Mouse (Mus musculus) kidney, embryonic 15.5 days (tissue): ENCODE measurements around the gene Kcnip1. TPM values are rescaled to one million over a fixed set of nuclear protein-coding genes. Genes with fewer than 3 reads are reported as not detected.

Experiments
- ATAC-seq: fragments of 200-750 bp; cut with Nextera tagmentation; replicated peaks from 2 replicates; pipeline ENCODE4 v1.8.0; 2017; ENCODE audit warnings: moderate TSS enrichment; ENCODE audit not compliant: low FRiP score
- H3K27ac ChIP-seq: fragments of 300-500 bp; sonication (generic); 2 replicates; pipeline ENCODE4 v1.5.1; 2015; ENCODE audit warnings: mild to moderate bottlenecking, inconsistent platforms
- H3K27me3 ChIP-seq: fragments of 300-500 bp; sonication (generic); 2 replicates; pipeline ENCODE4 v1.6.1; 2015; ENCODE audit warnings: inconsistent platforms
- H3K36me3 ChIP-seq: fragments of 300-500 bp; sonication (generic); 2 replicates; pipeline ENCODE4 v1.6.1; 2015; ENCODE audit warnings: inconsistent platforms
- H3K4me1 ChIP-seq: fragments of 300-500 bp; sonication (generic); 2 replicates; pipeline ENCODE4 v1.6.1; 2015; ENCODE audit warnings: inconsistent platforms
- H3K4me2 ChIP-seq: fragments of 300-500 bp; sonication (generic); 2 replicates; pipeline ENCODE4 v1.6.1; 2015; ENCODE audit warnings: moderate library complexity, mild to moderate bottlenecking, inconsistent platforms
- H3K4me3 ChIP-seq: fragments of 300-500 bp; sonication (generic); replicated peaks from 2 replicates; pipeline ENCODE4 v1.5.1; 2015; ENCODE audit warnings: mild to moderate bottlenecking, inconsistent platforms
- H3K9ac ChIP-seq: fragments of 300-500 bp; sonication (generic); 2 replicates; pipeline ENCODE4 v1.6.1; 2015; ENCODE audit warnings: mild to moderate bottlenecking, inconsistent platforms
- H3K9me3 ChIP-seq: fragments of 300-500 bp; sonication (generic); replicated peaks from 2 replicates; pipeline ENCODE4 v1.6.1; 2016; ENCODE audit warnings: inconsistent platforms
- WGBS: fragments of 180-500 bp; shearing (Covaris S2); methylation state at CpG from one replicate; pipeline ENCODE4 v1.1.7; 2015; ENCODE audit warnings: mixed read lengths; 5-methylcytosine and 5-hydroxymethylcytosine counted together
- polyA plus RNA-seq: library from polyadenylated mRNA; unstranded; fragments of >200 nt; fragmentation: Nextera tagmentation; extraction: Ambion mirVana; gene quantifications from 2 replicates; pipeline ENCODE4 v1.2.1, GENCODE M21; 2015

Gene Kcnip1
- polyA plus RNA-seq, 1 experiment from 2014 or later = 1.4 TPM

GRCm38 (mm10) chr11:34009316-34010087, 16.6 kb upstream of the Kcnip1 start:
- Histone ChIP-seq H3K9me3 (no peaks in the 10 kb centered on the region), H3K27ac (0 out of 2 replicates have a peak overlapping the region, but pooled peaks have one; percentile 6), H3K36me3 (no peaks in the 10 kb centered on the region), H3K4me3 (no peak overlapping the region), H3K4me2 (no peak overlapping the region), H3K4me1 (peaks cover 4% of the 10 kb centered on the region; the same call in 1 of the 2 replicates), H3K9ac (no peak overlapping the region), H3K27me3 (no peaks in the 10 kb centered on the region)
- WGBS = 77% methylated on average over 12 of the region's 12 CpGs
- no peak for ATAC-seq

- H3K9me3 ChIP-seq = no peaks in the 10 kb centered on the region
- WGBS = 42% methylated on average over 9 of the region's 9 CpGs
- ATAC-seq = no peak
- H3K4me2 ChIP-seq = no peak overlapping the region
- no peak overlapping the region for H3K9ac ChIP-seq
- H3K4me1 ChIP-seq = peaks cover 4% of the 10 kb centered on the region; the same call in 1 of the 2 replicates
- no peak overlapping the region for H3K27ac ChIP-seq
- H3K4me3 ChIP-seq = no peak overlapping the region
- no peaks in the 10 kb centered on the region for H3K27me3 ChIP-seq
- no peaks in the 10 kb centered on the region for H3K36me3 ChIP-seq
Measured at GRCm38 (mm10) chr11:34008702-34009101, 15.8 kb upstream of the Kcnip1 start.

GRCm38 (mm10) chr11:34008214-34008613, 15.3 kb upstream of the Kcnip1 start:
- Histone ChIP-seq H3K27ac (no peak overlapping the region), H3K4me2 (no peak overlapping the region), H3K4me1 (peaks cover 4% of the 10 kb centered on the region; the same call in 1 of the 2 replicates), H3K27me3 (no peaks in the 10 kb centered on the region), H3K9ac (no peak overlapping the region), H3K9me3 (no peaks in the 10 kb centered on the region), H3K4me3 (no peak overlapping the region), H3K36me3 (no peaks in the 10 kb centered on the region)
- no peak for ATAC-seq
- WGBS = 79% methylated on average over 11 of the region's 11 CpGs

GRCm38 (mm10) chr11:34007616-34008015, 14.7 kb upstream of the Kcnip1 start:
- no peak overlapping the region for H3K9ac ChIP-seq
- no peak overlapping the region for H3K27ac ChIP-seq
- no peak for ATAC-seq
- H3K9me3 ChIP-seq = no peaks in the 10 kb centered on the region
- WGBS = 96% methylated on average over 2 of the region's 2 CpGs
- H3K4me3 ChIP-seq = no peak overlapping the region
- no peak overlapping the region for H3K4me2 ChIP-seq
- no peaks in the 10 kb centered on the region for H3K36me3 ChIP-seq
- no peaks in the 10 kb centered on the region for H3K27me3 ChIP-seq
- H3K4me1 ChIP-seq = peaks cover 4% of the 10 kb centered on the region; the same call in 1 of the 2 replicates

GRCm38 (mm10) chr11:34002593-34002965, 9.6 kb upstream of the Kcnip1 start:
- H3K27ac ChIP-seq = no peak overlapping the region
- H3K4me2 ChIP-seq = no peak overlapping the region
- no peak overlapping the region for H3K9ac ChIP-seq
- no peaks in the 10 kb centered on the region for H3K9me3 ChIP-seq
- H3K27me3 ChIP-seq = no peaks in the 10 kb centered on the region
- WGBS = 73% methylated on average over 5 of the region's 5 CpGs
- no peaks in the 10 kb centered on the region for H3K4me1 ChIP-seq
- H3K36me3 ChIP-seq = no peaks in the 10 kb centered on the region
- no peak overlapping the region for H3K4me3 ChIP-seq
- ATAC-seq = no peak

- Histone ChIP-seq H3K27ac (no peak overlapping the region), H3K36me3 (no peaks in the 10 kb centered on the region), H3K4me2 (no peak overlapping the region), H3K4me1 (no peaks in the 10 kb centered on the region), H3K9ac (no peak overlapping the region), H3K4me3 (no peak overlapping the region), H3K27me3 (no peaks in the 10 kb centered on the region), H3K9me3 (no peaks in the 10 kb centered on the region)
- ATAC-seq = no peak
- 8% methylated on average over 5 of the region's 5 CpGs for WGBS
Measured at GRCm38 (mm10) chr11:34001938-34002592, 9.1 kb upstream of the Kcnip1 start.

GRCm38 (mm10) chr11:34000416-34000815, 7.5 kb upstream of the Kcnip1 start:
- H3K9me3 ChIP-seq = no peaks in the 10 kb centered on the region
- WGBS = 76% methylated on average over 3 of the region's 3 CpGs
- H3K9ac ChIP-seq = no peak overlapping the region
- no peak overlapping the region for H3K27ac ChIP-seq
- no peaks in the 10 kb centered on the region for H3K4me1 ChIP-seq
- no peak overlapping the region for H3K4me2 ChIP-seq
- H3K36me3 ChIP-seq = no peaks in the 10 kb centered on the region
- no peak for ATAC-seq
- no peaks in the 10 kb centered on the region; the same call in none of the 2 replicates for H3K27me3 ChIP-seq
- H3K4me3 ChIP-seq = no peak overlapping the region

- H3K4me2 ChIP-seq = no peak overlapping the region
- H3K27me3 ChIP-seq = peaks cover 12% of the 10 kb centered on the region
- ATAC-seq = no peak
- H3K9me3 ChIP-seq = no peaks in the 10 kb centered on the region
- no peak overlapping the region for H3K27ac ChIP-seq
- no peaks in the 10 kb centered on the region for H3K36me3 ChIP-seq
- H3K9ac ChIP-seq = no peak overlapping the region
- no peak overlapping the region for H3K4me3 ChIP-seq
- peaks cover 1% of the 10 kb centered on the region; the same call in 1 of the 2 replicates for H3K4me1 ChIP-seq
- WGBS = 68% methylated on average over 10 of the region's 10 CpGs
Measured at GRCm38 (mm10) chr11:33998244-33998643, 5.3 kb upstream of the Kcnip1 start.

- peaks cover 14% of the 10 kb centered on the region for H3K4me1 ChIP-seq
- 63% methylated on average over 5 of the region's 5 CpGs for WGBS
- no peak overlapping the region for H3K9ac ChIP-seq
- no peak overlapping the region for H3K27ac ChIP-seq
- no peaks in the 10 kb centered on the region for H3K36me3 ChIP-seq
- H3K9me3 ChIP-seq = no peaks in the 10 kb centered on the region
- ATAC-seq = no peak
- H3K4me2 ChIP-seq = peak overlapping the region; percentile 51; the same call in 1 of the 2 replicates
- H3K4me3 ChIP-seq = no peak overlapping the region
- H3K27me3 ChIP-seq = peaks cover 27% of the 10 kb centered on the region
Measured at GRCm38 (mm10) chr11:33993496-33993895, 544 bp upstream of the Kcnip1 start.

GRCm38 (mm10) chr11:33990002-33990401, 3.0 kb downstream of the Kcnip1 start:
- H3K4me1 ChIP-seq = peaks cover 14% of the 10 kb centered on the region
- no peak for ATAC-seq
- H3K4me3 ChIP-seq = no peak overlapping the region
- no peaks in the 10 kb centered on the region for H3K36me3 ChIP-seq
- 77% methylated on average over 5 of the region's 5 CpGs for WGBS
- no peak overlapping the region for H3K27ac ChIP-seq
- H3K9me3 ChIP-seq = no peaks in the 10 kb centered on the region
- no peak overlapping the region for H3K9ac ChIP-seq
- H3K4me2 ChIP-seq = no peak overlapping the region
- peaks cover 27% of the 10 kb centered on the region for H3K27me3 ChIP-seq

- ATAC-seq = no peak
- 90% methylated on average over 2 of the region's 2 CpGs for WGBS
- no peak overlapping the region for H3K9ac ChIP-seq
- no peak overlapping the region for H3K4me2 ChIP-seq
- peaks cover 8% of the 10 kb centered on the region for H3K27me3 ChIP-seq
- H3K4me3 ChIP-seq = no peak overlapping the region
- H3K4me1 ChIP-seq = no peaks in the 10 kb centered on the region
- H3K36me3 ChIP-seq = no peaks in the 10 kb centered on the region
- no peaks in the 10 kb centered on the region for H3K9me3 ChIP-seq
- no peak overlapping the region for H3K27ac ChIP-seq
Measured at GRCm38 (mm10) chr11:33986525-33986924, 6.4 kb downstream of the Kcnip1 start.

GRCm38 (mm10) chr11:33980146-33980545, 12.8 kb downstream of the Kcnip1 start:
- Histone ChIP-seq H3K4me2 (no peak overlapping the region), H3K4me1 (no peaks in the 10 kb centered on the region), H3K27ac (no peak overlapping the region), H3K9me3 (no peaks in the 10 kb centered on the region), H3K27me3 (no peaks in the 10 kb centered on the region), H3K9ac (no peak overlapping the region), H3K36me3 (no peaks in the 10 kb centered on the region), H3K4me3 (no peak overlapping the region)
- no peak for ATAC-seq
- 75% methylated on average over 4 of the region's 4 CpGs for WGBS
